Mouse (Mus musculus): ENCODE data around the gene Fbxl20. TPM values are rescaled to one million over a fixed set of nuclear protein-coding genes. Genes with fewer than 3 reads are reported as not detected.
"Not testable (repeated sequence)": the region's sequence is repeated elsewhere in the genome, so short reads cannot be mapped to it uniquely, and the experiment has no call there.

Fbxl20 gene
- total RNA-seq (2017): 24.8 and 26.5 TPM in 2 replicates

DNA sequence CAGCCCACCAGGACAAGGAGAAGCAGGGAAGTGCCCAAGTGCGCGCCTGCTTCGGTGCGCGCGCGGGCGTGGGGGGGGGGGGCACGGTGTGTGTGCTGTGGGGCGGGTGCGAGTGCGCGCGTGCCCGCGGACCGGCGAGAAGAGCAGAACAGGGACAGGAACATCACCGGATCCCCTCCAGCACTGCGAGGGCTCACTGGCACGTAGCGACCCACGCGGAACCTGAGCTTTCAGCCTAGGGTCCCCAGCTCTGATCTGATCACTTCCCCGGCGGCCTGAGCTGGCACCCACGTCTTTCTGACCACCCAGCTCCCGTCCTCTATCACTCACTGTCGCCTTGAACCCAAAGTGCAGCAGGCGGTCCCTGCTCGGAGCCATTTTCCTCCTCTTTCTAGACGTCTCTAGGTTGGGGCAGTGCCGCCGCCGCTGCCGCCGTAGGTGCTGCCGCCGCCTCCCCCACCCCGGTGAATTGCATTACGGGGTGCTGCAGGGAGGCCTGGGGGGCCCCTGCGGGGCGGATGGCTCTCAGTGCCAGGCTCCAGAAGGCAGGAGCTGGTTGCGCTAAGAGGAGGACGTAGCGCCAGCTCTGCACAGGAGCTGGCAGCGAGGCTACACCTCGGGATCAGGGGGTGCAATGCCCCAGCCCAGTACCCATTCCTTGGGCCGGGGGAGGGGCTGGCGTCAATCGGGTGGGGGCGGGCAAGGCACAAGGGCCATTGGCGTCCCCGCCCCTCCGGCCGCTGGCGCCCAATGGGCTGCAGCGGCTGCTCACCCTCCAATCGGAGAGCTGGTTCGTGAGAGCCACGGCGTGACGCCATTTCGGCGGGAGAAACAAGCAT, at the start of gene Fbxl20:
Gene Fbxl20, minus strand, starts transcription at position 618 of the 839 bp plus-strand sequence.
- ATAC-seq (replicated peaks in 1 of 2; ENCODE audit: insufficient read depth in 1 of 2, low FRiP score in 2 of 2, low TSS enrichment in 1 of 2, low read depth in 1 of 2, poor library complexity in 2 of 2, severe bottlenecking in 2 of 2): peak; percentile 85 to 86

DNA sequence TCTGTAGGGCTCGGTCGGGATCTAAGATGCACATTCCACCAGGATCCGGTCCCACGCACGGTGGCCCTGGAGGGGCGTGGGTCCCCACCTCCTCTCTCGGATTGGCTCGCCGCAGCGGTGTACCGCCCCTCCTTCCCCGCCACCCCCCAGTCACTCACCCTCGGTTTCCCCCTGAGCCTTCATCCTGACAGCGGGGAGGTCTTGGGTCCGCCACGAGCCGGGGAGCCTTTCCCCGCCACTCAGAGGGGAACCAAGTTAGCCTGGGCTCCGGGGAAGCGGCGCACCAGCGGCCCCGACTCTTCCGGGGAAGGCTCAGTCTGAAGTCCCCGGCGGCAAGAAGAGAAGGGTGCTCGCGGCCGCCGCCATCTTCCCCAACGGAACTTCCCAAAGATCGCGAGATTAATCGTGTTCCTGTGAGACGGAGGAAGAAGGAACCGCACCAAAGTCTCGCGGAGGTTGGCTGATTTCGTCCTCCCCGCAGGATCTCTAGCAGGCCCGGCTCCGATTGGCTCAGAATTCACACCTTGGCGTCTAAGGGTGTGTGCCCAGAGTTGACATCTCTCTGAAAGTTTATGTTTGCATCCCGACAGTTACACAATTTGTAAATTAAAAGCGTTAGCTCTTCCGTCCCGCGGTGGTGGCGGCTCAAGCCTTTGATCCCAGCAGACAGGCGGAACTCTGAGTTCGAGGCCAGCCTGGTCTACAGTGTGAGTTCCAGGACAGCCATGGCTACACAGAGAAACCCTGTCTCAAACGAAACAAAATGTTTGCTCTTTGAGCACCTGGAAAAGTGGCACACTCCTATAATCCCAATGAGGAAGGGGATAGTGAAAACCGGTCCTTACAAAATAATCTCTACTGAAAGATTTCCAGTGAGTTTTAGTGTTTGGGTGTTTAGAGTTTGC, 43.0 kb upstream of the Fbxl20 start, which contains the start of gene Med1:
Gene Med1, minus strand, starts transcription at position 393 of the 905 bp plus-strand sequence.
- ATAC-seq (replicated peaks in 1 of 2; ENCODE audit: insufficient read depth in 1 of 2, low FRiP score in 2 of 2, low TSS enrichment in 1 of 2, low read depth in 1 of 2, poor library complexity in 2 of 2, severe bottlenecking in 2 of 2): peak; percentile 98

DNA sequence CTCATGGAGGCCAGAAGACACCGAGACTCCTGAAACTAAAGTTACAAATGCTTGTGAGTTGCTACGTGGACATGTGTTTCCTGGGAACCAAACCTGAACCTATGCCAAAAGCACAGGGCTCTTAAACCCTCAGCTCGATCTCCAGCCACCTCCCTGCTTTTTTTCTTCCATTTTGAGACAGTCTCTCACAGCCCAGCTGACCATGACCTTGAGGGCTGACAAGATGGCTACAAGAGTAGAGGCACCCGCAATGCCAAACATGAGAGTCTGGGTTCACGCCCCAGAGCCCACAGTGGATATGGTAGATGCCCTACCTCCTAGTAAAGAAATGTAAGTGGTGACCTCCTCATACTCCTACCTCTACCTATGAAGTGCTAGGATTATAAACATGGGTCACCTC, 40.6 kb upstream of the Fbxl20 start:
- no peak for ATAC-seq (replicated peaks in 1 of 2; ENCODE audit: insufficient read depth in 1 of 2, low FRiP score in 2 of 2, low TSS enrichment in 1 of 2, low read depth in 1 of 2, poor library complexity in 2 of 2, severe bottlenecking in 2 of 2)

DNA sequence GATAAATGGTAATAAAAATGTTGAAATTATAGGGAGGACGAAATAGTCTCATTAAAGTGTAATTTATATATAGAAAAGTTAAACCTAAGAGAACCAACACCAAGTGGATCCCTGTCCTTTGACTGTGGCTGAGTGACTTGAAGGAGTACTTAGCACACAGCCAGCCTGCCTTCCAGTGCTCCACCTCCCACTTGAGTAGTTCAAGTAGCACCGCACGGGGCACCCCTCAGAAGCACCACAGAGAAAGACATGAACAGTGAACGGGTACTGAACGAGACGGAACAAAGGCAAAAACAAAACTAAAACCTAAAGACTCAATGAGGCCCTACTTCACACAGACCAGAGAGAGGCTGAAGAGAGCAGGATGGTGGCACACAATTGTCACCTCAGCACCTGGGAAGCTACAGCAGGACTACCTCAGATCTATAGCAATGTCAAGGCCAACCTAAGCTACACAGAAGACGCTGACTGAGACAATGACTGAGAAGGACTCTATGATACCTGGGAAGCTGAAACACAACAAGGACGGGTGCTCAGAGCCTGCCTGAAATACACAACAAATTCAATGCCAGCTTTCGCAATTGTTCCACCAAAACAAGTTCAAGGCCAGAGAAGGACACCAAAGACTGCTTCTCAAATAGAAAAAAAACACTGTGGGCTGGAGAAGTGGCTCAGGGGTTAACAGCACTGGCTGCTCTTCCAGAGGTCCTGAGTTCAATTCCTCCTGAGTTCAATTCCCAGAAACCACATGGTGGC, 37.6 kb upstream of the Fbxl20 start:
- no peak for ATAC-seq (replicated peaks in 1 of 2; ENCODE audit: insufficient read depth in 1 of 2, low FRiP score in 2 of 2, low TSS enrichment in 1 of 2, low read depth in 1 of 2, poor library complexity in 2 of 2, severe bottlenecking in 2 of 2)

DNA sequence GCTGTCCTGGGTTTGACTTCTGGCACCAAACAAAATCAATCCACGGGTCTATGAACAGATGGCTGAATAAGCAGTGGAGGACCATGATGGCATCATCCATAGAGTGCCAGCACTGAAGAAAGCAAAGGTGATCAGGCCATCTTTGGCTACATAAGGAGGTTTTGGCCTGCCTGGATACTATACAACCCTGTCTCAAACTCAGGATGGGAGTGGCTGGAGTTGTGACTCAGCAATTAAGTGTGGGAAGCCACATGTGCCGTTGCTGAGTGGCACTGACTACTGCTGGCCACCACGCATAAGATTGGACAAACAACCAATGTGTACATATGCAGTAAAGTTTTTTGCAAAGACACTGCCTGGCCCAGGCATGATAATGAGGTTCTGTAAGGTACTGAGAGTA, 31.9 kb upstream of the Fbxl20 start:
- not testable (repeated sequence) for ATAC-seq (replicated peaks in 1 of 2; ENCODE audit: insufficient read depth in 1 of 2, low FRiP score in 2 of 2, low TSS enrichment in 1 of 2, low read depth in 1 of 2, poor library complexity in 2 of 2, severe bottlenecking in 2 of 2)

DNA sequence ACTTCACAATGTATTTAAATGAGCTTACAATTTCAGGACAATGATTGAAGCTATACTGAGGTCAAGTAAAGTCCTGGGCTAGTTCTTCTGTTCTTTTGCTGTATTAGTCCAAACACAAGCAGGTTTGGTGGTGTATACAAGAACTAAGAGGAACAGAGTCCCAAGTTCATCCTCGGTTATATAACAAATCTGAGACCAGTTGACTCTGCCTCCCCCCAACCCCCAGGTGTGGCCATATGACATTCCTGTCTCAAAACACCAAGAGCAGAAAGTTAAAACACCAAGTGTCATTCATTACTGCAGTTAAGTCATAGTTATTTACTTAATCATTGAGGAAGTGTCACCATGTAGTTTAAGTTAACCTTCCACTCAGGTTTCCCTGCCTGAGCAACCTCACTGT, 18.2 kb upstream of the Fbxl20 start:
- no peak for ATAC-seq (replicated peaks in 1 of 2; ENCODE audit: insufficient read depth in 1 of 2, low FRiP score in 2 of 2, low TSS enrichment in 1 of 2, low read depth in 1 of 2, poor library complexity in 2 of 2, severe bottlenecking in 2 of 2)

DNA sequence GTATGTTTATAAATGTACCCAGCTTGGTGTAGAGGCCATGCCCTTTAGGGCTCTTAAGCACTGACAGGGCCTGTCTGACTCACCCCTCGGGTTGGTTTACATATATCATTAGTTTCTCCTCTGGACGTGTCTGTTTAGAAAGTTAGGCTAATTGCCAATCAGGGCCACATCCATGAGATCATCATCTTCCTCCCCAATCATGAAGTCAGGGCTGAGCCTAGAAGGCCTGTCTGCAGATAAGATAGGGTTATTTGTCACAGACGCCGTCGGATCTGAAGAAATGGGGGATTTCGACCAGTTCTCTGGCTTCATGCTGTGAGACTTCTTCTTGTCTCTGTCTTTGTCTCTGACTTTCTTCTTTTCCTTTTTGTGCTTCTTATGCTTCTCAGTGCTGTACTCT, 4.9 kb upstream of the Fbxl20 start:
- no peak for ATAC-seq (replicated peaks in 1 of 2; ENCODE audit: insufficient read depth in 1 of 2, low FRiP score in 2 of 2, low TSS enrichment in 1 of 2, low read depth in 1 of 2, poor library complexity in 2 of 2, severe bottlenecking in 2 of 2)

DNA sequence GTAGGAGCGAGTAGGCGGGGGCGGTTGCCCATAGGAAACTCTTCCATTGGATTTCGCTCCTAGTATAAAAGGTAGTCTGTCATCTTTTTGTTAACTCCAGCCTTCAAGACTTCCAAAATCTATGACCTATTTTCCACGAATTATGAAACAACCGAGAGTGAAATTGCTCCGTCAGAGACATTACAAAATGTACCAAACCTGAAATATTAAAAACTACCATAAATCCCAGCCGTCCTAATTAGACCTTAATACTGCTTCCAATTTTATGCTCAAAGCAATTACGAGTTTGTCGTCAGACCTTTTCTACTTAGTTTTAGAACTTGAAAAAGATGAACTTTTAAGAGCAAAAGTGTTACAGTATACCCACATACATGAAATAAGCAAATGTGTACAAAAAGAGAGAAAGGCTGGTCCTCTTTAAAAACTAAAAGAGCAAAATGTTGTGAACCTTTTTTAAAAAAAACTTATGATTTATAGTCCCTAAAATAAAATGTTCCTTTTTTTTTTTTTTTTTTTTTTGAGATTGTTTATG, 488 bp upstream of the Fbxl20 start:
- ATAC-seq (replicated peaks in 1 of 2; ENCODE audit: insufficient read depth in 1 of 2, low FRiP score in 2 of 2, low TSS enrichment in 1 of 2, low read depth in 1 of 2, poor library complexity in 2 of 2, severe bottlenecking in 2 of 2): no peak

DNA sequence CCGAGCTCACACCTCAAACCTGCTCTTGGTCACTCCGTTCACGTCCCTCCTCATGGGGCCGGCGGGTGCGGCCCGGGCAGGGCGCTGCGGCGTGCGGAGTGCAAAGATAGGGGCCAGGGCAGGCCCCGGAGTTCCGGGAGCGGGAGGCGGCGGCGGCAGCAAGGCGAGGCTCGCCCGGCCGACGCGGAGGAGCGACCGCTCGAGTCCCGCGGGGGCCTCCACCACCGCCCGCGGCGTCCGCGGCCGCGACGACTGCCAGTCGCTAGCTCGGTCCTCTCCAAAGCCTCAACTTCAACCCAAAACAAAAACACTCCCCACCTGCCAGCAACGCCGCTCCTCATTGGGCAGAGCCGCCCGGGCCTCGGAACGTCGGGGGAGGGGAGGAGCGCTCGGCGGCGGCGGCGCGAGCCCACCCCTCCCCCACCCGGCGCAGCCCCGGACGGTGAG, 876 bp downstream of the Fbxl20 start:
- ATAC-seq (replicated peaks in 1 of 2; ENCODE audit: insufficient read depth in 1 of 2, low FRiP score in 2 of 2, low TSS enrichment in 1 of 2, low read depth in 1 of 2, poor library complexity in 2 of 2, severe bottlenecking in 2 of 2): peak; percentile 68

DNA sequence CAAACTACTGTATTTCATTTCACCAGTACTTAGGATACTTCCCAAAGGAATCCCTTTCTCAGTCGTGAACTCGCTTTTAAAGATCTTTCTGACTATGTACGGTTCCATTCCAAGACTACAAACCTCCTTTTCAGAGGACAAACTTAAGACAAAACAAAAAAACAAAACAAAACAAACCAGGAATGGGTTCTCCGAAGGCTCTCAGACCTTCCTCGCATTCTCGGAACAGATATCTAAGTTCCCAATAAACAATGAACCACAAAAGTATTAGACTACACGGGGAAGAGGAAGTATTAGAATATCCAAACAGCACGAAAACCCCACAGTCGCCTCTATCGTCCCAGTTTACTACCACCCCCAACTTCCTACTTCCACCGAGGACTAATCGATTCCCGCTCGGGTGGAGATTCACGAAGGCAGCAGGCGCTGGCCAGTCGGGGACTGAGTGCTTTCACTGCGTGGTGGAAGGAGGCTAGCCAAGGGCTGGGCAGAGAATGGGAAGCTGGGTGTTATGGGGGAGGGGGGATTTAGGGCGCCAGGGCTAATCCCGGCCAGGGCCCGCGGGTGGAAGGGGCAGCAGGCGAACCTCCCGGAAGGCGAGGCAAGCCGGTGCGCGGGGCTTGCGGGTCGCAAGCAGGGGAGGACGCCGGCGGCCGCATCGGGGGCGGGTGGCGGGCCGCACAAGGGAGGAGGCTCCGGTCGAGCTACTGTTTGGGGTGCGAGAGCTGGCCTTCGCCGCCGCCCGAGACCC, 1.5 kb downstream of the Fbxl20 start:
- no peak for ATAC-seq (replicated peaks in 1 of 2; ENCODE audit: insufficient read depth in 1 of 2, low FRiP score in 2 of 2, low TSS enrichment in 1 of 2, low read depth in 1 of 2, poor library complexity in 2 of 2, severe bottlenecking in 2 of 2)

DNA sequence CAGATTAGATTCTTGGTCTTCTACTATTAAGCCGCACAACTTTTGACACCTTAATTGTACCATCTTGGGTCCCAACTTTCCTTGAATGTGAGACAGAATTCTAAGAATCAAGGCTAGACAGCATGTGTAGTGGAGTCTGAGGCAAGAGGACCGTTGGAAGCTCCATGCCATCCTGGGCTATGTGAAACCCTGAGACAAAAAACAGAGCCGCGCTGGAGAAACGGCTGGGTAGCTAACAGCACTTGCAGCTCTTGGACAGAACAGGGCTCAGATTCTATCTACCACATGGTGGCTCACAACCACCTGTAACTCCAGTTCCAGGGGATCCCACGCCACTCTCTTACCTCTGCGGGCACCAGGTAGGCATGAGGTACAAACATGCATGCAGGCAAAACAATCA, 4.3 kb downstream of the Fbxl20 start:
- ATAC-seq (replicated peaks in 1 of 2; ENCODE audit: insufficient read depth in 1 of 2, low FRiP score in 2 of 2, low TSS enrichment in 1 of 2, low read depth in 1 of 2, poor library complexity in 2 of 2, severe bottlenecking in 2 of 2): no peak

DNA sequence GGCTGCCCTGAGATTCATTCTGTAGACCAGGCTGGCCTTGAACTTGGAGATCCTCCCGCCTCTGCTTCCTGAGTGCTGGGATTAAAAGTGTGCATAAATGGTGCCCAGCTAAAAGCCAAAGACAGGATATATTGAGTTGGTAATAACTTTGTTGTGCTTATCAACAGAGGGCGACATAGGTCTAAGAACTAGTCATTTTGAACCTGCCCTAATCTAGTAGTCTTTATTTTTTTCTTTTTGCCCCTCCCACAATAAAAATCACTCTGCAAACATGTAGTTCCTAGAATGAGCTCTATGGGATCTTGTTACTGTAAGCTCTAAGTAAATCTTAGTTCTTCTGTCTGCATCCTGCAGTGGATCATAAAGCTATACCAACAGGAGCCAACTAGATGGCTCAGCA, 7.7 kb downstream of the Fbxl20 start:
- ATAC-seq (replicated peaks in 1 of 2; ENCODE audit: insufficient read depth in 1 of 2, low FRiP score in 2 of 2, low TSS enrichment in 1 of 2, low read depth in 1 of 2, poor library complexity in 2 of 2, severe bottlenecking in 2 of 2): no peak

DNA sequence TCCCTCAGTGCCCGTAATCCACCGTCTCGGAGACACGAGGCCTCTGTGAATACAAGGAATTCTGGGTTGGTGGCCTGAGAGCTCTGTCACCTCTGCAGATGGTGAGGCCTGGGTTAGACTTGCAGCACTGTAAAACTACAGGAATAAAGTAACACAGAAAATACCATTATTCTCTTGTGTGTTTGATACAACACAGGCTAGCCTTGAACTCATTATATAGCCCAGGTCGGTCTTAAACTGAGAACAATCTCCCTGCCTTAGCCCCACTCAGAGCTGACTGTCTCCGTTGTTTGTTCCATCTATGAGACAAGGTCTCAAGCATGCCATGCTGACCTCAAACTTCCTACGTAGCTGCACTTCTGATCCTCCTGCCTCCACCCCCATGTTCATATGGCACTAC, 11.3 kb downstream of the Fbxl20 start:
- ATAC-seq (replicated peaks in 1 of 2; ENCODE audit: insufficient read depth in 1 of 2, low FRiP score in 2 of 2, low TSS enrichment in 1 of 2, low read depth in 1 of 2, poor library complexity in 2 of 2, severe bottlenecking in 2 of 2): no peak

DNA sequence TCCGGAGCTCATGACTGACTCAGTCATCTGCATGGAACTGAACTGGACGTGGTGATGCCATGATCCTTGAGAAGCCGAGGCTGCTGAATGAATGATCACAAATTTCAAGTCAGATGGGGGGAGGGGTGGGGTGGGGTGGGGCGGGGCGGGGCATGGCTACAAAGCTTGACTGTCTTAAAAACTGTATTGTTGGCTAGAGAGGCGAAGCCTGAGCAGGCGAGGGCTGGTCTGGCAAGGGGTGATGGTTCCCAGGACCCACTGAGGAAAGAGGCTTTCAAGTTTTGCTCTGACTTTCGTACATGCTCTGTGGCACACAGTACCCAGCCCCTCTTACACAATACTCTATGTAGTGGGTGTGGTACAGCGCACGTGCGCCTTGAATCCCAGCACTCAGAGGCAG, 12.4 kb downstream of the Fbxl20 start:
- ATAC-seq (replicated peaks in 1 of 2; ENCODE audit: insufficient read depth in 1 of 2, low FRiP score in 2 of 2, low TSS enrichment in 1 of 2, low read depth in 1 of 2, poor library complexity in 2 of 2, severe bottlenecking in 2 of 2): no peak

DNA sequence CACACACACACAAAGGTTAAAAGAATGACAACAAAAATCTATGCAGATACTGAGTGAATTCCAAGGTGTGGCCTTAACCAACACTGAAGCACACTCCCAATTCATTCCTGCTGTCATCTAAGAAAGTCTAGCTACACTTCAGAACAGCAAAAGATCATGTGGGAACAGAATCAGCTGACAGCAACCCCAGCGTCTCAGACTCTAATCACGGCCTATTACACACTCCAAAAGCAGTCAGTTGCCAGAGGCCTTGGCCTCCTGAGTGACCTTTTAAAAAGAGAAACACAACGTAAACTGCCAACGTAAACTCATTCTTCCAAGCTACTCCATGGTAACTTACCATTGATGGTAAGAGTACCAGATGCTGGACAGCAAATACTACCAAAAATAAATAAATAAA, 15.3 kb downstream of the Fbxl20 start:
- ATAC-seq (replicated peaks in 1 of 2; ENCODE audit: insufficient read depth in 1 of 2, low FRiP score in 2 of 2, low TSS enrichment in 1 of 2, low read depth in 1 of 2, poor library complexity in 2 of 2, severe bottlenecking in 2 of 2): no peak

DNA sequence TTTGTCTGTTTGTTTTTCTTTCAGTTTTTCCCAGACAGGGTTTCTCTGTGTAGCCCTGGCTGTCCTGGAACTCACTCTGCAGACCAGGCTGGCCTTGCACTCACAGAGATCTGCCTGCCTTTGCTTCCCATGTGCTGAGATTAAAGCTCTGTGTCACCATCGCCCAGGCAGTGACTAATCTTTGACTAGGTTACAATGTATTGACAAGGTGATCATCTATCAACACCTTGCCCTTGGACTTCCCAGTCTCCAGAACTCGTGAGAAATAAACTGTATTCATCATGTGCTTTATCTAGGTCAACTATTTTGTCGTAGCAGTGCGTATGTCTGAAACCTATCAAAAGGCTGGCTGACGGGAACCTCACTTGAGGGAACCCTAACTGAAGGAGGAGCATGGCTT, 26.8 kb downstream of the Fbxl20 start:
- no peak for ATAC-seq (replicated peaks in 1 of 2; ENCODE audit: insufficient read depth in 1 of 2, low FRiP score in 2 of 2, low TSS enrichment in 1 of 2, low read depth in 1 of 2, poor library complexity in 2 of 2, severe bottlenecking in 2 of 2)

DNA sequence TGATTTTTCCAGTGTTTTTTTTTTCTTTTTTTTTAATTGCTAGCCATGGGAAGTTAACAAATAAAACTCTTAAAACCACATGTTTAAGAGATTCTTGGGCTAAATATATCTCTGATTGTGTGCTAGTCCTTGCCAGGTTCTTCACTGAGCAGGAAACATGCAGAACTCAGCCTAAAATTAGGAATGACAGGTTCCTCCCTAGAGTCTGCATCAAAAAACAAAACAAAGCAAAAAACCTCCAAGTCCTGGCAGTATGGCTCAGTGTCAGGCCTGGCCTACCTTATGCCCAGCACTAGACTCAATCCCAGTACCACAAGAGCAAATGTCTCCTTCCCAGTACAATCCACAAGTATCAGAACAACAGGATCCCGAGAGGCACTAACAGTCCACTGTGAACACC, 35.8 kb downstream of the Fbxl20 start:
- ATAC-seq (replicated peaks in 1 of 2; ENCODE audit: insufficient read depth in 1 of 2, low FRiP score in 2 of 2, low TSS enrichment in 1 of 2, low read depth in 1 of 2, poor library complexity in 2 of 2, severe bottlenecking in 2 of 2): no peak
